Mouse (Mus musculus) CH12.LX (cell line): Measurements from ENCODE around the gene Shld2. TPM values are rescaled to one million over a fixed set of nuclear protein-coding genes. Genes with fewer than 3 reads are reported as not detected.

ENCODE experiments used
- DNase-seq: peaks from one replicate; pipeline ENCODE4 v3.0.0-alpha.2; 2013; ENCODE audit errors: extremely low read depth
- H3K27ac ChIP-seq: 2 replicates; pipeline ENCODE4 v1.5.1; 2012; ENCODE audit warnings: low read depth, mild to moderate bottlenecking, control low read depth, moderate library complexity; ENCODE audit not compliant: insufficient read depth
- H3K27me3 ChIP-seq: replicated peaks from 2 replicates; pipeline ENCODE3; 2012; ENCODE audit warnings: inconsistent platforms
- H3K36me3 ChIP-seq, 2 experiments: replicated peaks in 1 of 2; 2 replicates each; pipeline versions ENCODE3 to v1.6.1; 2012; ENCODE audit warnings: inconsistent platforms in 1 of 2, low read length in 1 of 2, mild to moderate bottlenecking in 1 of 2, mixed read lengths in 1 of 2, moderate library complexity in 1 of 2; ENCODE audit not compliant: control insufficient read depth in 1 of 2, insufficient read depth in 1 of 2
- H3K4me1 ChIP-seq, 2 experiments: 2 replicates each; pipeline ENCODE4 v1.6.1; 2012; ENCODE audit warnings: inconsistent platforms in 1 of 2, moderate library complexity in 1 of 2; ENCODE audit not compliant: insufficient read depth in 2 of 2, control insufficient read depth in 1 of 2
- H3K4me2 ChIP-seq: 2 replicates; pipeline ENCODE4 v1.6.1; 2012; ENCODE audit warnings: low read depth, mild to moderate bottlenecking, control low read depth; ENCODE audit not compliant: poor library complexity, insufficient read depth, severe bottlenecking
- H3K4me3 ChIP-seq, 3 experiments: fragments of 150-350 bp in 1 of 3; sonication (generic) in 1 of 3; replicated peaks in 1 of 3; 2 replicates each; pipeline versions ENCODE3 to v1.5.1; 2011 to 2012; ENCODE audit warnings: low read depth in 2 of 3, low read length in 2 of 3, mild to moderate bottlenecking in 2 of 3, moderate library complexity in 2 of 3, control low read depth in 1 of 3, improper control_type of control experiment in 1 of 3, inconsistent platforms in 1 of 3, mixed read lengths in 1 of 3; ENCODE audit not compliant: poor library complexity in 1 of 3
- H3K79me2 ChIP-seq: replicated peaks from 2 replicates; pipeline ENCODE4 v1.6.1; 2012; ENCODE audit warnings: mild to moderate bottlenecking, moderate library complexity; ENCODE audit not compliant: control insufficient read depth, poor library complexity, insufficient read depth, severe bottlenecking; ENCODE audit errors: extremely low read depth
- H3K9ac ChIP-seq: 2 replicates; pipeline ENCODE4 v1.6.1; 2012; ENCODE audit warnings: low read depth, mild to moderate bottlenecking, control low read depth, moderate library complexity; ENCODE audit not compliant: insufficient read depth
- H3K9me3 ChIP-seq: replicated peaks from 2 replicates; pipeline ENCODE3; 2012; ENCODE audit warnings: low read length, inconsistent platforms, mixed read lengths
- BHLHE40 ChIP-seq: IDR thresholded peaks from 2 replicates; pipeline ENCODE4 v1.6.1; 2011; ENCODE audit warnings: mild to moderate bottlenecking, low read depth, low read length, improper control_type of control experiment
- CHD1 ChIP-seq: IDR thresholded peaks from 2 replicates; pipeline ENCODE4 v1.6.1; 2012; ENCODE audit warnings: low read depth, low read length, improper control_type of control experiment, inconsistent platforms
- CHD2 ChIP-seq: IDR thresholded peaks from 2 replicates; pipeline ENCODE4 v1.6.1; 2011; ENCODE audit warnings: low read length, improper control_type of control experiment
- CTCF ChIP-seq, 2 experiments: IDR thresholded peaks in 1 of 2; conservative IDR thresholded peaks in 1 of 2; 2 replicates each; pipeline ENCODE4 v1.5.1; 2011 to 2012; ENCODE audit warnings: low read depth in 2 of 2, low read length in 2 of 2, improper control_type of control experiment in 1 of 2, inconsistent platforms in 1 of 2, mild to moderate bottlenecking in 1 of 2, moderate library complexity in 1 of 2
- E2F4 ChIP-seq: IDR thresholded peaks from 2 replicates; pipeline ENCODE4 v1.6.1; 2011; ENCODE audit warnings: low read depth, low read length, improper control_type of control experiment; ENCODE audit not compliant: insufficient replicate concordance
- ELF1 ChIP-seq: IDR thresholded peaks from 2 replicates; pipeline ENCODE4 v1.6.1; 2014; ENCODE audit warnings: low read depth, mild to moderate bottlenecking, inconsistent platforms, low read length, improper control_type of control experiment
- EP300 ChIP-seq: IDR thresholded peaks from 2 replicates; pipeline ENCODE4 v1.6.1; 2011; ENCODE audit warnings: low read length, improper control_type of control experiment
- ETS1 ChIP-seq: conservative IDR thresholded peaks from 2 replicates; pipeline ENCODE4 v1.6.1; 2012; ENCODE audit warnings: low read depth, mild to moderate bottlenecking, inconsistent platforms, low read length, improper control_type of control experiment, moderate library complexity
- GABPA ChIP-seq: IDR thresholded peaks from 2 replicates; pipeline ENCODE4 v1.6.1; 2012; ENCODE audit warnings: low read depth, low read length, improper control_type of control experiment, inconsistent platforms; ENCODE audit not compliant: insufficient replicate concordance
- HCFC1 ChIP-seq: IDR thresholded peaks from 2 replicates; pipeline ENCODE4 v1.6.1; 2012; ENCODE audit warnings: low read depth, mild to moderate bottlenecking, inconsistent platforms, low read length, improper control_type of control experiment
- IRF4 ChIP-seq: IDR thresholded peaks from 2 replicates; pipeline ENCODE4 v1.6.1; 2014; ENCODE audit warnings: low read depth, mild to moderate bottlenecking, inconsistent platforms, low read length, improper control_type of control experiment
- JUN ChIP-seq: IDR thresholded peaks from 2 replicates; pipeline ENCODE4 v1.6.1; 2011; ENCODE audit warnings: low read depth, mild to moderate bottlenecking, low read length, improper control_type of control experiment, moderate library complexity; ENCODE audit not compliant: insufficient read depth
- JUND ChIP-seq: conservative IDR thresholded peaks from 2 replicates; pipeline ENCODE4 v1.6.1; 2011; ENCODE audit warnings: low read depth, low read length, improper control_type of control experiment
- KAT2A ChIP-seq: IDR thresholded peaks from 2 replicates; pipeline ENCODE4 v1.6.1; 2012; ENCODE audit warnings: low read length, improper control_type of control experiment, inconsistent platforms; ENCODE audit not compliant: insufficient replicate concordance
- MAFK ChIP-seq: IDR thresholded peaks from 2 replicates; pipeline ENCODE4 v1.6.1; 2011; ENCODE audit warnings: low read length, improper control_type of control experiment; ENCODE audit not compliant: insufficient replicate concordance
- MAX ChIP-seq: IDR thresholded peaks from 2 replicates; pipeline ENCODE4 v1.6.1; 2011; ENCODE audit warnings: low read length, improper control_type of control experiment
- MAZ ChIP-seq: IDR thresholded peaks from 2 replicates; pipeline ENCODE4 v1.6.1; 2012; ENCODE audit warnings: low read depth, mild to moderate bottlenecking, inconsistent platforms, low read length, improper control_type of control experiment, moderate library complexity
- MEF2A ChIP-seq: IDR thresholded peaks from 2 replicates; pipeline ENCODE4 v1.6.1; 2014; ENCODE audit warnings: low read depth, mild to moderate bottlenecking, inconsistent platforms, low read length, improper control_type of control experiment, borderline replicate concordance
- MXI1 ChIP-seq: IDR thresholded peaks from 2 replicates; pipeline ENCODE4 v1.6.1; 2011; ENCODE audit warnings: mild to moderate bottlenecking, low read depth, low read length, improper control_type of control experiment
- MYC ChIP-seq: IDR thresholded peaks from 2 replicates; pipeline ENCODE4 v1.6.1; 2011; ENCODE audit warnings: low read depth, mild to moderate bottlenecking, improper control_type of control experiment, low read length
- NELFE ChIP-seq: IDR thresholded peaks from 2 replicates; pipeline ENCODE4 v1.6.1; 2011; ENCODE audit warnings: low read depth, low read length, improper control_type of control experiment
- NRF1 ChIP-seq: IDR thresholded peaks from 2 replicates; pipeline ENCODE4 v1.6.1; 2014; ENCODE audit warnings: low read depth, mild to moderate bottlenecking, inconsistent platforms, low read length, improper control_type of control experiment, moderate library complexity
- PAX5 ChIP-seq: IDR thresholded peaks from 2 replicates; pipeline ENCODE4 v1.6.1; 2012; ENCODE audit warnings: low read length, inconsistent platforms, mixed read lengths
- POLR2A ChIP-seq: IDR thresholded peaks from 2 replicates; pipeline ENCODE4 v1.6.1; 2011; ENCODE audit warnings: low read depth, mild to moderate bottlenecking, improper control_type of control experiment, low read length
- POLR2AphosphoS2 ChIP-seq: IDR thresholded peaks from 2 replicates; pipeline ENCODE4 v1.6.1; 2011; ENCODE audit warnings: low read depth, low read length, improper control_type of control experiment
- RAD21 ChIP-seq: IDR thresholded peaks from 2 replicates; pipeline ENCODE4 v1.6.1; 2011; ENCODE audit warnings: low read depth, mild to moderate bottlenecking, low read length, improper control_type of control experiment, moderate library complexity
- RCOR1 ChIP-seq: conservative IDR thresholded peaks from 2 replicates; pipeline ENCODE4 v1.6.1; 2012; ENCODE audit warnings: low read depth, mild to moderate bottlenecking, inconsistent platforms, low read length, improper control_type of control experiment
- SIN3A ChIP-seq: IDR thresholded peaks from 2 replicates; pipeline ENCODE4 v1.6.1; 2012; ENCODE audit warnings: low read length, improper control_type of control experiment, inconsistent platforms
- SMC3 ChIP-seq: IDR thresholded peaks from 2 replicates; pipeline ENCODE4 v1.6.1; 2011; ENCODE audit warnings: low read depth, low read length, improper control_type of control experiment
- TBP ChIP-seq: conservative IDR thresholded peaks from 2 replicates; pipeline ENCODE4 v1.6.1; 2011; ENCODE audit warnings: low read depth, low read length, improper control_type of control experiment
- TCF12 ChIP-seq: IDR thresholded peaks from 2 replicates; pipeline ENCODE4 v1.6.1; 2014; ENCODE audit warnings: low read depth, mild to moderate bottlenecking, inconsistent platforms, low read length, improper control_type of control experiment
- UBTF ChIP-seq: IDR thresholded peaks from 2 replicates; pipeline ENCODE4 v1.6.1; 2012; ENCODE audit warnings: low read depth, mild to moderate bottlenecking, inconsistent platforms, low read length, improper control_type of control experiment, moderate library complexity
- USF1 ChIP-seq: IDR thresholded peaks from 2 replicates; pipeline ENCODE4 v1.6.1; 2014; ENCODE audit warnings: low read depth, mild to moderate bottlenecking, inconsistent platforms, low read length, improper control_type of control experiment
- USF2 ChIP-seq: conservative IDR thresholded peaks from 2 replicates; pipeline ENCODE4 v1.6.1; 2011; ENCODE audit warnings: low read depth, low read length, improper control_type of control experiment
- ZC3H11A ChIP-seq: IDR thresholded peaks from 2 replicates; pipeline ENCODE4 v1.6.1; 2012; ENCODE audit warnings: low read depth, mild to moderate bottlenecking, inconsistent platforms, low read length, improper control_type of control experiment
- ZKSCAN1 ChIP-seq: IDR thresholded peaks from 2 replicates; pipeline ENCODE4 v1.6.1; 2012; ENCODE audit warnings: low read depth, inconsistent platforms, low read length, improper control_type of control experiment, borderline replicate concordance
- ZMIZ1 ChIP-seq: IDR thresholded peaks from 2 replicates; pipeline ENCODE4 v1.6.1; 2012; ENCODE audit warnings: low read depth, mild to moderate bottlenecking, inconsistent platforms, low read length, improper control_type of control experiment
- ZNF384 ChIP-seq: IDR thresholded peaks from 2 replicates; pipeline ENCODE4 v1.6.1; 2012; ENCODE audit warnings: low read depth, low read length, improper control_type of control experiment, inconsistent platforms
- dilution Hi-C: fragments of 300-500 bp; cut with MboI; formaldehyde crosslinking; loops from 2 replicates; pipeline ENCODE4 v1.14.3; 2020; ENCODE audit warnings: low sequenced_read_pairs; ENCODE audit not compliant: extremely low pct_unique_long_range_greater_than_20kb, extremely low pct_ligation_motif_present
- in situ Hi-C: fragments of 300-500 bp; cut with MboI; formaldehyde crosslinking; loops from 3 replicates; pipeline ENCODE4 v1.14.3; 2019; ENCODE audit warnings: low sequenced_read_pairs, low pct_ligation_motif_present, low pct_unique_long_range_greater_than_20kb, mixed read lengths
- polyA plus RNA-seq: library from polyadenylated mRNA; unstranded; fragments of >175 nt; gene quantifications from 2 replicates; pipeline ENCODE4 v1.2.1, GENCODE M21; 2012; ENCODE audit warnings: low read depth; ENCODE audit not compliant: insufficient read length
- total RNA-seq, 2 experiments: library from RNA; depleted of rRNA; stranded (reverse); fragments of 300-350 nt in 1 of 2; fragments of >200 nt in 1 of 2; gene quantifications; 2 replicates each; pipeline ENCODE4 v1.2.3; 2012 to 2014

Shld2 gene
- total RNA-seq (2012; rRNA removed) (13.4 and 13.9 TPM in 2 replicates), total RNA-seq (2014; rRNA removed) (21.8 and 24.1 TPM in 2 replicates), polyA plus RNA-seq (11.4 and 12.0 TPM in 2 replicates)

- H3K27ac ChIP-seq: peak within 1 kb of the TSS; percentile 82
- DNase-seq: peak; percentile 89
- H3K79me2 ChIP-seq: peaks cover 36% of the 10 kb centered on the region
- H3K4me1 ChIP-seq: peaks cover 4 to 44% of the 10 kb centered on the region in 2 experiments; a peak in 3 of 4 replicates
- H3K4me2 ChIP-seq: peak within 1 kb of the TSS; percentile 91
- peak within 1 kb of the TSS; percentile 69 to 99 (median 74) for H3K4me3 ChIP-seq
- no peaks in the 10 kb centered on the region for H3K9me3 ChIP-seq
- TF ChIP-seq NRF1 (peak; percentile 98), E2F4 (no peak), ETS1 (no peak), ZKSCAN1 (no peak), USF1 (no peak), ELF1 (peak; percentile 87), CHD1 (no peak), EP300 (0 out of 2 replicates have a peak, but pooled peaks have one; percentile 12), POLR2A (peak; percentile 73), GABPA (no peak), CHD2 (no peak), HCFC1 (peak; percentile 44), PAX5 (no peak), IRF4 (no peak), ZMIZ1 (peak; percentile 78), MYC (no peak; the same call in 1 of the 2 replicates), JUND (no peak), KAT2A (no peak), SMC3 (no peak), RAD21 (no peak), RCOR1 (no peak), MEF2A (peak; percentile 8; the same call in 1 of the 2 replicates), TBP (peak; percentile 90), JUN (no peak), NELFE (peak; percentile 84), POLR2AphosphoS2 (no peak), TCF12 (peak; percentile 76), BHLHE40 (peak; percentile 92), SIN3A (no peak; the same call in 1 of the 2 replicates), USF2 (no peak), MAX (no peak), MAZ (no peak), MXI1 (peak; percentile 56; the same call in 1 of the 2 replicates), MAFK (no peak), ZNF384 (no peak), ZC3H11A (no peak), UBTF (peak; percentile 82), CTCF (conservative IDR thresholded peaks at IDR 0.05 in 1 of 2, IDR thresholded peaks at IDR 0.05 in 1 of 2; ENCODE audit: low read depth in 2 of 2, low read length in 2 of 2) (no peak)
- dilution Hi-C loops: no loop called here
- H3K9ac ChIP-seq: peak within 1 kb of the TSS; percentile 94
- H3K27me3 ChIP-seq: no peaks in the 10 kb centered on the region
- H3K36me3 ChIP-seq: peaks cover 0 to 23% of the 10 kb centered on the region in 2 experiments
- in situ Hi-C loops: no loop called here
These were observed at the start of gene Shld2, which contains the start of gene Glud1 for GRCm38 (mm10) chr14:34310234-34310965. TSS of gene Shld2 (minus strand) at chr14:34310493. TSS of gene Glud1 (plus strand) at chr14:34310727.
